Mouse (Mus musculus) kidney, embryonic 16.5 days (tissue): ENCODE data around the gene Gfer. TPM values are rescaled to one million over a fixed set of nuclear protein-coding genes. Genes with fewer than 3 reads are reported as not detected.
"Not testable (repeated sequence)": the region's sequence is repeated elsewhere in the genome, so short reads cannot be mapped to it uniquely, and the experiment has no call there.

Source experiments
- ATAC-seq: fragments of 200-750 bp; cut with Nextera tagmentation; 2 replicates; pipeline ENCODE4 v1.8.0; 2017; ENCODE audit warnings: moderate TSS enrichment; ENCODE audit not compliant: low FRiP score, low TSS enrichment
- H3K27ac ChIP-seq: fragments of 300-500 bp; sonication (generic); 2 replicates; pipeline ENCODE4 v1.5.1; 2014; ENCODE audit warnings: low read length
- H3K27me3 ChIP-seq: fragments of 300-500 bp; sonication (generic); 2 replicates; pipeline ENCODE4 v1.6.1; 2014; ENCODE audit warnings: low read length, control low read depth, mixed read lengths; ENCODE audit not compliant: insufficient read depth
- H3K36me3 ChIP-seq: fragments of 300-500 bp; sonication (generic); 2 replicates; pipeline ENCODE4 v1.6.1; 2014; ENCODE audit warnings: low read length, control low read depth, mixed read lengths; ENCODE audit not compliant: insufficient read depth
- H3K4me1 ChIP-seq: fragments of 300-500 bp; sonication (generic); 2 replicates; pipeline ENCODE4 v1.6.1; 2014; ENCODE audit warnings: low read length, control low read depth, mixed read lengths; ENCODE audit not compliant: insufficient read depth
- H3K4me2 ChIP-seq: fragments of 300-500 bp; sonication (generic); replicated peaks from 2 replicates; pipeline ENCODE4 v1.6.1; 2014; ENCODE audit warnings: low read depth, low read length
- H3K4me3 ChIP-seq: fragments of 300-500 bp; sonication (generic); 2 replicates; pipeline ENCODE4 v1.5.1; 2014; ENCODE audit warnings: mild to moderate bottlenecking, low read length
- H3K9ac ChIP-seq: fragments of 300-500 bp; sonication (generic); replicated peaks from 2 replicates; pipeline ENCODE4 v1.6.1; 2014; ENCODE audit warnings: low read length
- H3K9me3 ChIP-seq: fragments of 300-500 bp; sonication (generic); 2 replicates; pipeline ENCODE4 v1.6.1; 2016; ENCODE audit warnings: low read length, control low read depth
- WGBS: fragments of 180-500 bp; shearing (Covaris S2); extraction: QIAGEN DNeasy Blood & Tissue Kit; methylation state at CpG from one replicate; pipeline ENCODE4 v1.1.7; 2014; 5-methylcytosine and 5-hydroxymethylcytosine counted together
- polyA plus RNA-seq: library from polyadenylated mRNA; unstranded; fragments of >200 nt; fragmentation: Nextera tagmentation; extraction: Ambion mirVana; gene quantifications from 2 replicates; pipeline ENCODE4 v1.2.1, GENCODE M21; 2015

Gene Gfer
- polyA plus RNA-seq, 1 experiment from 2014 or later, result 44.4 TPM

- ATAC-seq, result peak; percentile 8
- H3K9me3 ChIP-seq, result no peaks in the 10 kb centered on the region
- H3K4me1 ChIP-seq, result peaks cover 27% of the 10 kb centered on the region
- WGBS, result under 1% methylated on average over 15 of the region's 15 CpGs
- peak overlapping the region; percentile 87 for H3K9ac ChIP-seq
- H3K27ac ChIP-seq, result peak overlapping the region; percentile 87
- H3K27me3 ChIP-seq, result no peaks in the 10 kb centered on the region
- peak overlapping the region; percentile 96 for H3K4me3 ChIP-seq
- H3K36me3 ChIP-seq, result peaks cover 16% of the 10 kb centered on the region
- peak overlapping the region; percentile 82 for H3K4me2 ChIP-seq
Measured at GRCm38 (mm10) chr17:24723881-24724180, 27.9 kb upstream of the Gfer start.

DNA sequence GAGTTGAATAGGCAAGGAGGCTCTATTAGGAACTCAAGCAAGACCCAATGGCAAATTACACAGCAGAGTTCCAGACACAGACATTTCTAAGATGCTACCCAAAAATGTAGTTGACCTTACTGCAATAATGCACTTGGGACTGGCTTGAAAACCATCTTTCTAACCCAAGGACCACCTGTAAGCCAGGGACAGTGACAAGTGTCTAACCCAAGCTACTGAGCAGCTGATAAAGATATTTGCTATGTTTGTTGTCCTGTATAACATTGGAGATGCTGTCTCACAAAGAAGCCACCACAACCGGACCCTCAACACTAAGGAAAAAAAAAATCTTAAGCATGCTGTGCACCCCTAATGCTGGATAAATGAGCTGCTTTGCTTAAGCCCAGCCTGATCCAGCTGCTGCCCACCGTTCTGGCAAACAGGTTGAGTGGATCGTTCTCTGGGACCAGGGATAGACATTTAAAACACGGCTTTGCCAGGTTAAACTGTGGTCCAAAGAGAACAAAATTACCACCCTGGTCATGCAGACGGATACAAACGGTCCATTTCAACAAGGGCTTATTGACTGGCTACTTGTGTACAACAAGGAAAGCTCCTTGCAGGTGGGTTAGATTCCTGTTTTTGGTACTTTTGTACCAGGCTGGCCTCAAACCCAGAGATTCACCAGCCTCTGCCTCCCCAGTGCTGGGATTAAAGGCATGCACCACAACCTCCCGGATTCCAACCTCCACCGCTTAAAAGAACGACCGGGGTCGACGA is 27.3 kb upstream of the Gfer start:
- under 1% methylated on average over 12 of the region's 12 CpGs for WGBS
- peak overlapping the region; percentile 82 for H3K4me2 ChIP-seq
- no peaks in the 10 kb centered on the region for H3K27me3 ChIP-seq
- peak overlapping the region; percentile 96 for H3K4me3 ChIP-seq
- no peak for ATAC-seq
- peaks cover 16% of the 10 kb centered on the region for H3K36me3 ChIP-seq
- H3K27ac ChIP-seq, result peak overlapping the region; percentile 87
- H3K4me1 ChIP-seq, result peaks cover 32% of the 10 kb centered on the region
- no peaks in the 10 kb centered on the region for H3K9me3 ChIP-seq
- peak overlapping the region; percentile 87 for H3K9ac ChIP-seq

DNA sequence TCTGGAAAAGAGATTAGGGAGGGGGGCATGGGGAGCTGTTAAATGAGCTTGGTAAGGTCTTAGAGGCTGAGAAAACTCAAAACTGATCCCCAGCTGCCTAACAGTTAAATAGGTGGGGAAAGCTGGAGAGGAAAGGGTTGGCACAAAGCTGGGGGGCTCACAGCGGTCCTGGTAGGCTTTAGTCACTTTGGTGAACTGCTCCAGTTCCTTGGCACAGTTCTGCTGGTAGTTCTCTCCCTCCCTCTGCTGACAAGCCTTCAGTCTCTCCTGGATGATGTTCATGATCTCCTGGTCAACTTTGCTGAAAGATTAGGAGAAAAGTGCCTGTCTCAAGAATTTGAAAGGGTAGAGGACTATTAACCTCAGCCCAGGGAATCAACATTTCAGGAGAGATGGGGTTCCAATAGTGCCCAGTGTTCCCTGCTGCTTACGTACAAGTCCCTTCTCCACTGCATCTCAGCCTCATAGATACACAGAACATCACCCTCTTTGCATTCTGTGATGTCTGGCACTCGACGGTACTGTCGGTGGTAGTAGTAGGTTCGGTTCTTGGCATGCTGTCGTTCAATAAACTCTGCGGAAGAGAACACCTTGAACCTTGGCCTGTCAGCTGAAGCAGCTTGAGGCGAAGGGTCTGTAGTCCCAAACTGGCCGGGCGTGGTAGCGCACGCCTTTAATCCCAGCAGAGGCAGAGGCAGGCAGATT is 26.4 kb upstream of the Gfer start:
- peak overlapping the region; percentile 70; the same call in 1 of the 2 replicates for H3K9ac ChIP-seq
- 36% methylated on average over 13 of the region's 13 CpGs for WGBS

DNA sequence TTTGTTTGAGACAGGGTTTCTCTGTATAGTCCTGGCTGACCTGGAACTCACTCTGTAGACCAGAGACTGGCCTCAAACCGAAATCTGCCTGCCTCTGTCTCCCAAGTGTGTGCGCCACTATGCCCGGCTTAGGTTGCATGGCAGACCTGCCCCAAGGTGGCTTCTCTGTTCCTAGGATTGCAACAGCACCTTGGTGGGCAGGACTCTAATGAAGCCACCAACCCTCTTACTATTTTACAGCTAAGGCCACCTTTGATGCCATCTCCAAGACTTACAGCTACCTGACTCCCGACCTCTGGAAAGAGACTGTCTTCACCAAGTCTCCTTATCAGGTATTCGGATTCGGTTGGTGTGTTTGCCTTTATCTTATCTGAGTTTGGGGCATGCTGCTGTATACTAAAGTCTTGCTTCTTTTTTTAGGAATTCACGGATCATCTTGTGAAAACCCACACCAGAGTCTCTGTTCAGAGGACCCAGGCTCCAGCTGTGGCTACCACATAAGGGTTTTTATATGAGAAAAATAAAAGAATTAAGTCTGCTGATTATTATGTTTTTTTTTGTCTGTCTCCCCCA is 25.5 kb upstream of the Gfer start:
- H3K27ac ChIP-seq, H3K9me3 ChIP-seq, H3K27me3 ChIP-seq, ATAC-seq: not testable (repeated sequence)
- Histone ChIP-seq H3K4me1 (peaks cover 32% of the 10 kb centered on the region), H3K4me2 (peak overlapping the region; percentile 82), H3K36me3 (peaks cover 20% of the 10 kb centered on the region), H3K9ac (peak overlapping the region; percentile 70), H3K4me3 (peak overlapping the region; percentile 96)
- 53% methylated on average over 7 of the region's 7 CpGs for WGBS

More for the DNA sequence above, 26.4 kb upstream of the Gfer start:
- ATAC-seq, result no peak
- Histone ChIP-seq H3K4me1 (peaks cover 32% of the 10 kb centered on the region), H3K36me3 (peaks cover 20% of the 10 kb centered on the region), H3K4me2 (peak overlapping the region; percentile 82), H3K9me3 (no peaks in the 10 kb centered on the region), H3K27me3 (no peaks in the 10 kb centered on the region), H3K27ac (peak overlapping the region; percentile 33; the same call in 1 of the 2 replicates), H3K4me3 (peak overlapping the region; percentile 96)

DNA sequence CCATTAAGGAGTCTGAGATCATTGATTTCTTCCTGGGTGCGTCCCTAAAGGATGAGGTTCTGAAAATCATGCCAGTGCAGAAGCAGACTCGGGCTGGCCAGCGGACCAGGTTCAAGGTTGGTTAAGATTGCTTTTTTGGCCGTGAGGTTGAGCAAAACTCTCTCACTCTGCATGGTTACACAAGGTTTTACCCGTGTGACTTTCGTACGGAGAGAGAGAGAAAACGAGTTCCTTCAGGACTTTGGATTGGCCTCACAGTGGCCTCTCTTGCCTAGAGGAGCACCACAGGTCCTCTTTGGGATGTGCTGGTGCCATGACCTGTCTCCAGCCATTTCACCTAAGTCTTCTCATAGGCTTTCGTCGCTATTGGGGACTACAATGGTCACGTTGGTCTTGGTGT is 24.7 kb upstream of the Gfer start:
- not testable (repeated sequence) for ATAC-seq

GRCm38 (mm10) chr17:24719494-24720222 is 23.7 kb upstream of the Gfer start:
- WGBS, result under 1% methylated on average over 61 of the region's 61 CpGs
- Histone ChIP-seq H3K4me3 (peak overlapping the region; percentile 96), H3K4me2 (peak overlapping the region; percentile 82), H3K27ac (peak overlapping the region; percentile 93), H3K4me1 (peaks cover 42% of the 10 kb centered on the region), H3K36me3 (peaks cover 20% of the 10 kb centered on the region), H3K27me3 (no peaks in the 10 kb centered on the region), H3K9me3 (no peaks in the 10 kb centered on the region), H3K9ac (peak overlapping the region; percentile 92)
- peak; percentile 98 for ATAC-seq

More for the DNA sequence above, 24.7 kb upstream of the Gfer start:
- Histone ChIP-seq H3K4me1 (peaks cover 36% of the 10 kb centered on the region), H3K9ac (peak overlapping the region; percentile 66), H3K4me3 (peak overlapping the region; percentile 96), H3K36me3 (peaks cover 20% of the 10 kb centered on the region), H3K4me2 (peak overlapping the region; percentile 82)
- not testable (repeated sequence) for H3K27me3 ChIP-seq, H3K9me3 ChIP-seq, H3K27ac ChIP-seq
- WGBS, result under 1% methylated on average over 11 of the region's 11 CpGs

- 67% methylated on average over 5 of the region's 5 CpGs for WGBS
- not testable (repeated sequence) for H3K27me3 ChIP-seq, H3K27ac ChIP-seq, ATAC-seq, H3K9me3 ChIP-seq
- H3K4me2 ChIP-seq, result peak overlapping the region; percentile 59
- peak overlapping the region; percentile 92 for H3K9ac ChIP-seq
- peaks cover 20% of the 10 kb centered on the region for H3K36me3 ChIP-seq
- peak overlapping the region; percentile 96 for H3K4me3 ChIP-seq
- H3K4me1 ChIP-seq, result peaks cover 42% of the 10 kb centered on the region
Measured at GRCm38 (mm10) chr17:24718938-24719337, 23.0 kb upstream of the Gfer start.

GRCm38 (mm10) chr17:24717943-24718342 is 22.0 kb upstream of the Gfer start, which contains the start of the genes Rnf151 and Rps2:
Gene Rnf151 (minus strand): TSS chr17:24718063.
Gene Rps2 (plus strand): TSS chr17:24718116.
- Histone ChIP-seq H3K4me2 (peak within 1 kb of the TSS; percentile 59), H3K36me3 (peaks cover 20% of the 10 kb centered on the region), H3K4me3 (peak within 1 kb of the TSS; percentile 96), H3K27ac (no peak within 1 kb of the TSS), H3K9ac (peak within 1 kb of the TSS; percentile 92), H3K9me3 (no peaks in the 10 kb centered on the region), H3K27me3 (no peaks in the 10 kb centered on the region), H3K4me1 (peaks cover 36% of the 10 kb centered on the region)
- ATAC-seq, result no peak
- 91% methylated on average over 4 of the region's 4 CpGs for WGBS

DNA sequence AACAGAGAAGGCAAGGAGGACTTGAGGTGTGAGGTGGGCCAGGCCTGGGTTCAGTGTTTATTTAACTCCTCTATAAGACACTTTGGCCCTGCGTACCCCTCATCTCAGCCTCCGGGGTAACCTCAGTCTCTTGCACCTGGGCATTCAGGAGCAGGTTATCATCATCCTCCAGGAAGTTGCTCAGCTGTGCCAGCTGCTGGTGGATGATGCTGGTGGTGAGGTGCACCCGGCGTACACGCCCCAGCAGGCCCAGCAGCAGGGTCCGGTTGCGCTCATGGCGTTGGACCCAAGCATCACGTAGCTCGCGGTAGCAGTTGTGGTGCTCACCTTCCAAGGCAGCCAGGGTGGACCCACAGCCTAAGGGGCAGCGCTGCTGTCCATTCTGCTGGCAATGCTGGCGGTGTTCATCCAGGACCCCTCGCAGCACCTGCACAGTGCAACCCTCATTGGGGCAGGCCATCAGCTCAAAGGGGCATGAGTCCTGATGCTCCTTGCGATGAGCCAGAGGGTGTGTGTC is 20.3 kb upstream of the Gfer start:
- WGBS, result 89% methylated on average over 15 of the region's 15 CpGs

More for the DNA sequence above, 20.3 kb upstream of the Gfer start:
- Histone ChIP-seq H3K27ac (peak overlapping the region; percentile 76), H3K9ac (0 out of 2 replicates have a peak overlapping the region, but pooled peaks have one; percentile 41), H3K4me3 (no peak overlapping the region), H3K36me3 (peaks cover 5% of the 10 kb centered on the region; the same call in 1 of the 2 replicates), H3K27me3 (no peaks in the 10 kb centered on the region), H3K9me3 (no peaks in the 10 kb centered on the region), H3K4me2 (no peak overlapping the region), H3K4me1 (peaks cover 19% of the 10 kb centered on the region)
- no peak for ATAC-seq
